23 mouse cellular contexts compared by ENCODE assay signal in the genomic region with DNA sequence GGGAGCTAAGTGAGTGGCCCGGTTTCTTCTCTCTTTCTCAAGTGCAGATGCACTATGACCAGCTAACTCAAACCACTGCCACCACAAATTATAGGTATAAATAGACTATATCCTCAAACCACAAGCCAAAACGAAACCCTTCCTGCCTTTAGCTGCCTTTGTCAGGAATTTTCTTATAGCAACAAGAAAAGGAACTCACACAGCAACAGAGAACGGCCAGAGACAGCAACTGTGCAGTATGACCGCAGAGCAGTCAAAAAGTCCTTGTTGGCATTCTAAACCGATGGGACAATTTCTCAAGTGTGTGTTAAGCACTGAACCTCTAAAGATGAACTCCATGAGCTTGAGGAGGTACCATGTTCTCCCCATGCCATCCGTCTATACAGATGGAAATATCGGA. TPM values are rescaled to one million over a fixed set of nuclear protein-coding genes. Genes with fewer than 3 reads are reported as not detected.
A peak's percentile ranks its signal among the peaks of the same experiment; 100 is the strongest.
DNase-seq lines count a peak whose midpoint lies in the region; ATAC-seq lines count a peak whose summit lies in the region.
"Had no signal": no experiment of that assay in that cellular context is flagged by ENCODE, and none has a peak within 500 bp of the region (broad histone marks: within the 10 kb centered on the region; RNA-seq: fewer than 3 reads in every experiment).

No protein-coding gene starts in this region.

- no peak overlapping the region for H3K4me2 ChIP-seq in embryonic facial prominence, embryonic 12.5 days (replicated peaks)
- no peak overlapping the region for H3K4me2 ChIP-seq in hindbrain, embryonic 13.5 days
- no peak overlapping the region for H3K4me2 ChIP-seq in forebrain, embryonic 15.5 days (replicated peaks)
- H3K4me2 ChIP-seq: embryonic facial prominence, embryonic 15.5 days; heart, embryonic 11.5 days; heart, embryonic 15.5 days; hindbrain, embryonic 15.5 days had no signal

- H3K27ac ChIP-seq in embryonic facial prominence, embryonic 12.5 days: peak overlapping the region; percentile 17; the same call in 1 of the 2 replicates
- H3K27ac ChIP-seq in embryonic facial prominence, embryonic 10.5 days (replicated peaks): no peak overlapping the region
- H3K27ac ChIP-seq in hindbrain, embryonic 13.5 days: 0 out of 2 replicates have a peak overlapping the region, but pooled peaks have one; percentile 8
- H3K27ac ChIP-seq in hindbrain, embryonic 10.5 days: no peak overlapping the region
- no peak overlapping the region for H3K27ac ChIP-seq in forebrain, embryonic 15.5 days (replicated peaks)
- H3K27ac ChIP-seq: embryonic facial prominence, embryonic 15.5 days; forebrain, embryonic 10.5 days; heart, adult 2 months; heart, embryonic 15.5 days had no signal

- H3K9ac ChIP-seq in embryonic facial prominence, embryonic 12.5 days: no peak overlapping the region
- no peak overlapping the region for H3K9ac ChIP-seq in hindbrain, embryonic 13.5 days
- H3K9ac ChIP-seq in forebrain, embryonic 15.5 days (replicated peaks): no peak overlapping the region
- H3K9ac ChIP-seq: embryonic facial prominence, embryonic 15.5 days; heart, embryonic 15.5 days; hindbrain, embryonic 15.5 days had no signal

- ATAC-seq in embryonic facial prominence, embryonic 12.5 days (ENCODE audit: insufficient number of reproducible peaks, insufficient read depth, low FRiP score, low TSS enrichment): no peak
- no peak for ATAC-seq in hindbrain, embryonic 13.5 days (ENCODE audit: low FRiP score)
- peak; percentile 50 for ATAC-seq in hematopoietic stem cell, adult 5-6 weeks (replicated peaks in 1 of 2; ENCODE audit: insufficient read depth in 1 of 2, low FRiP score in 2 of 2, low TSS enrichment in 1 of 2, low read depth in 1 of 2, poor library complexity in 2 of 2, severe bottlenecking in 2 of 2)
- no peak for ATAC-seq in forebrain, embryonic 15.5 days (replicated peaks)
- ATAC-seq: forebrain, embryonic 14.5 days had no signal

- no peak for DNase-seq in embryonic facial prominence, embryonic 10.5 days (ENCODE audit: low spot score)
- DNase-seq in hindbrain, embryonic 10.5 days (ENCODE audit: low spot score): no peak
- DNase-seq in 416B (ENCODE audit: low read depth): peak; percentile 46
- no peak for DNase-seq in embryo, embryonic 10 days (ENCODE audit: low spot score)
- DNase-seq: adrenal gland, postnatal 14 days; cerebellum, adult 11-12 months; cerebellum, adult 9-11 months; gastrocnemius, postnatal 36 days; heart, adult 2 months; heart, postnatal 14 days; kidney, adult 11 months had no signal

- no peaks in the 10 kb centered on the region for H3K9me3 ChIP-seq in embryonic facial prominence, embryonic 12.5 days
- H3K9me3 ChIP-seq in embryonic facial prominence, embryonic 10.5 days: no peaks in the 10 kb centered on the region
- no peaks in the 10 kb centered on the region for H3K9me3 ChIP-seq in hindbrain, embryonic 13.5 days
- H3K9me3 ChIP-seq in hindbrain, embryonic 10.5 days: no peaks in the 10 kb centered on the region
- H3K9me3 ChIP-seq in forebrain, embryonic 15.5 days: no peaks in the 10 kb centered on the region
- H3K9me3 ChIP-seq: embryonic facial prominence, embryonic 15.5 days; forebrain, embryonic 10.5 days; heart, embryonic 15.5 days; hindbrain, embryonic 15.5 days had no signal

- 65% methylated on average over 7 of the region's 7 CpGs for WGBS in embryonic facial prominence, embryonic 12.5 days
- WGBS in embryonic facial prominence, embryonic 10.5 days: 80% methylated on average over 7 of the region's 7 CpGs
- 74% methylated on average over 7 of the region's 7 CpGs for WGBS in hindbrain, embryonic 13.5 days
- WGBS in hindbrain, embryonic 10.5 days: 88% methylated on average over 7 of the region's 7 CpGs
- WGBS in forebrain, embryonic 15.5 days: 88% methylated on average over 7 of the region's 7 CpGs

- no peak overlapping the region for H3K4me3 ChIP-seq in embryonic facial prominence, embryonic 12.5 days
- H3K4me3 ChIP-seq in embryonic facial prominence, embryonic 10.5 days: no peak overlapping the region
- no peak overlapping the region for H3K4me3 ChIP-seq in hindbrain, embryonic 13.5 days
- H3K4me3 ChIP-seq in hindbrain, embryonic 10.5 days: no peak overlapping the region
- no peak overlapping the region for H3K4me3 ChIP-seq in forebrain, embryonic 15.5 days
- H3K4me3 ChIP-seq: embryonic facial prominence, embryonic 15.5 days; erythroblast, embryonic 14.5 days; forebrain, embryonic 10.5 days; heart, adult 2 months; heart, embryonic 15.5 days; hindbrain, embryonic 15.5 days had no signal

- H3K27me3 ChIP-seq in embryonic facial prominence, embryonic 12.5 days: no peaks in the 10 kb centered on the region
- H3K27me3 ChIP-seq in embryonic facial prominence, embryonic 10.5 days (replicated peaks; ENCODE audit: low read depth, poor library complexity, severe bottlenecking): no peaks in the 10 kb centered on the region
- no peaks in the 10 kb centered on the region for H3K27me3 ChIP-seq in hindbrain, embryonic 13.5 days
- H3K27me3 ChIP-seq in hindbrain, embryonic 10.5 days (ENCODE audit: insufficient read depth, poor library complexity, severe bottlenecking): no peaks in the 10 kb centered on the region
- H3K27me3 ChIP-seq in forebrain, embryonic 15.5 days: no peaks in the 10 kb centered on the region
- H3K27me3 ChIP-seq: embryonic facial prominence, embryonic 15.5 days; heart, embryonic 15.5 days; hindbrain, embryonic 15.5 days had no signal

- H3K4me1 ChIP-seq in embryonic facial prominence, embryonic 12.5 days: no peaks in the 10 kb centered on the region
- 0 out of 2 replicates have a peak, but pooled peaks cover 3% of the 10 kb centered on the region for H3K4me1 ChIP-seq in embryonic facial prominence, embryonic 10.5 days
- H3K4me1 ChIP-seq in hindbrain, embryonic 13.5 days (replicated peaks): peaks cover 13% of the 10 kb centered on the region
- no peaks in the 10 kb centered on the region for H3K4me1 ChIP-seq in hindbrain, embryonic 10.5 days (replicated peaks)
- H3K4me1 ChIP-seq in forebrain, embryonic 15.5 days: no peaks in the 10 kb centered on the region
- H3K4me1 ChIP-seq: forebrain, embryonic 10.5 days had no signal

- peaks cover 26% of the 10 kb centered on the region for H3K36me3 ChIP-seq in embryonic facial prominence, embryonic 12.5 days
- peaks cover 48% of the 10 kb centered on the region for H3K36me3 ChIP-seq in embryonic facial prominence, embryonic 10.5 days (replicated peaks)
- H3K36me3 ChIP-seq in hindbrain, embryonic 13.5 days: peaks cover 8% of the 10 kb centered on the region
- peaks cover 7% of the 10 kb centered on the region; the same call in 1 of the 2 replicates for H3K36me3 ChIP-seq in hindbrain, embryonic 10.5 days
- H3K36me3 ChIP-seq in forebrain, embryonic 15.5 days: no peaks in the 10 kb centered on the region
- H3K36me3 ChIP-seq: embryonic facial prominence, embryonic 15.5 days; heart, embryonic 15.5 days had no signal

RNA-seq across cellular contexts. Expression of gene Wdfy1, which starts 27.7 kb away (rescaled TPM):
- polyA plus RNA-seq in embryonic facial prominence, embryonic 12.5 days (2016; fragmentation: Nextera tagmentation; extraction: Ambion mirVana): 44.8 and 45.4 TPM in 2 replicates
- 32.4 and 34.4 TPM in 2 replicates for polyA plus RNA-seq in embryonic facial prominence, embryonic 10.5 days (2016; fragmentation: Nextera tagmentation; extraction: Ambion mirVana)
- 112 and 116 TPM in 2 replicates for polyA plus RNA-seq in hindbrain, embryonic 13.5 days (2015; fragmentation: Nextera tagmentation; extraction: Ambion mirVana)
- polyA plus RNA-seq in hindbrain, embryonic 10.5 days (2016; fragmentation: Nextera tagmentation; extraction: Ambion mirVana): 41.0 and 44.9 TPM in 2 replicates
- total RNA-seq in hematopoietic stem cell, adult 5-6 weeks (2017): 14.3 and 31.8 TPM in 2 replicates
- 79.6 and 87.1 TPM in 2 replicates for polyA plus RNA-seq in forebrain, embryonic 15.5 days (2015; fragmentation: Nextera tagmentation; extraction: Ambion mirVana)

RNA-seq across cellular contexts. Expression of gene Mrpl44, which starts 27.8 kb away (rescaled TPM):
- polyA plus RNA-seq in embryonic facial prominence, embryonic 12.5 days (2016; fragmentation: Nextera tagmentation; extraction: Ambion mirVana): 45.2 and 48.5 TPM in 2 replicates
- 60.6 and 61.1 TPM in 2 replicates for polyA plus RNA-seq in embryonic facial prominence, embryonic 10.5 days (2016; fragmentation: Nextera tagmentation; extraction: Ambion mirVana)
- polyA plus RNA-seq in hindbrain, embryonic 13.5 days (2015; fragmentation: Nextera tagmentation; extraction: Ambion mirVana): 46.2 and 47.9 TPM in 2 replicates
- 59.1 and 64.5 TPM in 2 replicates for polyA plus RNA-seq in hindbrain, embryonic 10.5 days (2016; fragmentation: Nextera tagmentation; extraction: Ambion mirVana)
- 31.3 and 42.9 TPM in 2 replicates for total RNA-seq in hematopoietic stem cell, adult 5-6 weeks (2017)
- 45.8 and 47.4 TPM in 2 replicates for polyA plus RNA-seq in forebrain, embryonic 15.5 days (2015; fragmentation: Nextera tagmentation; extraction: Ambion mirVana)

RNA-seq across cellular contexts. Expression of gene Serpine2, which starts 57.4 kb away (rescaled TPM):
- polyA plus RNA-seq in embryonic facial prominence, embryonic 12.5 days (2016; fragmentation: Nextera tagmentation; extraction: Ambion mirVana): 205 and 228 TPM in 2 replicates
- polyA plus RNA-seq in embryonic facial prominence, embryonic 10.5 days (2016; fragmentation: Nextera tagmentation; extraction: Ambion mirVana): 77.5 and 101 TPM in 2 replicates
- 210 and 215 TPM in 2 replicates for polyA plus RNA-seq in hindbrain, embryonic 13.5 days (2015; fragmentation: Nextera tagmentation; extraction: Ambion mirVana)
- polyA plus RNA-seq in hindbrain, embryonic 10.5 days (2016; fragmentation: Nextera tagmentation; extraction: Ambion mirVana): 68.2 and 70.8 TPM in 2 replicates
- 2.9 and 8.3 TPM in 2 replicates for total RNA-seq in hematopoietic stem cell, adult 5-6 weeks (2017)
- 47.6 and 55.5 TPM in 2 replicates for polyA plus RNA-seq in forebrain, embryonic 15.5 days (2015; fragmentation: Nextera tagmentation; extraction: Ambion mirVana)
- total RNA-seq: MEL had no signal

Comparison
In these comparisons a context has a peak if more than half of its experiments do, and no peak if none do; other contexts are left out.
1. H3K27ac ChIP-seq: peak in embryonic facial prominence, embryonic 12.5 days (single experiment) and hindbrain, embryonic 13.5 days (single experiment); none in embryonic facial prominence, embryonic 10.5 days (single experiment), hindbrain, embryonic 10.5 days (single experiment) and forebrain, embryonic 15.5 days (single experiment).
2. ATAC-seq: peak in hematopoietic stem cell, adult 5-6 weeks (2 of 2); none in embryonic facial prominence, embryonic 12.5 days (single experiment), hindbrain, embryonic 13.5 days (single experiment) and forebrain, embryonic 15.5 days (single experiment).